Mouse (Mus musculus): ENCODE measurements around the gene Gm14548. TPM values are rescaled to one million over a fixed set of nuclear protein-coding genes. Genes with fewer than 3 reads are reported as not detected.

Gm14548 gene
- polyA plus RNA-seq (2015; fragmentation: Illumina TruSeq; extraction: RNeasy Lipid Tissue Mini Kit (QIAGEN cat#74804); ENCODE audit: low read depth, low replicate concordance) = not detected

DNA sequence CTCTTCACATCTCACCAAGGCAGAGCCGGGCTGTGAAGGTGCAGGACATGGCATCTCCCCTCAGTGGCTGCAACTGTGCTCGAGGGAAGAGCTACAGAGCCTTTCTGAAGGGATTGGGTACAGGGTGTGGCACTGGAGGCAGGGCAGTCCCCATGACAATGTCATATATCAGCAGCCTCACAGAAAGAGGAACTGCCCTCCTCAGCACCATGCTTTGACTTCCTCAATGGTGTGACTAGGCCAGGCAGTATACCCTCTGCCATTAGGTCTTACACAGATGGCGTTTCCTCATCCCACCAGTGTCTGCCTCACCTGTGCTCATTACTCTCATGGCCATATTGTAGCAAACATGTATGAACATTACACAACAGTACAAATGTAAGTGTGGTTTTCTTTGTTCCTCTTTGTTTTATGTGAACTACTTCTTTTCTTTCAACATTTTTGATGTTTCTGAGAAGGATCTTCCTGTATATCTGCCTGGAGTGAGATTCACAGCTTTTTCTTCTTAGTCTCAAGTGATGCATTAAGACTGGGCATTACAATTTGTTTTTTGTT is at the start of gene Gm14548:
TSS of gene Gm14548 (minus strand) at position 85 of the 555 bp plus-strand sequence.

GRCm38 (mm10) chr7:3915387-3915786 is 17.5 kb upstream of the Gm14548 start, which contains the start of gene Lilra6:
Gene Lilra6 (minus strand): TSS chr7:3915503.

DNA sequence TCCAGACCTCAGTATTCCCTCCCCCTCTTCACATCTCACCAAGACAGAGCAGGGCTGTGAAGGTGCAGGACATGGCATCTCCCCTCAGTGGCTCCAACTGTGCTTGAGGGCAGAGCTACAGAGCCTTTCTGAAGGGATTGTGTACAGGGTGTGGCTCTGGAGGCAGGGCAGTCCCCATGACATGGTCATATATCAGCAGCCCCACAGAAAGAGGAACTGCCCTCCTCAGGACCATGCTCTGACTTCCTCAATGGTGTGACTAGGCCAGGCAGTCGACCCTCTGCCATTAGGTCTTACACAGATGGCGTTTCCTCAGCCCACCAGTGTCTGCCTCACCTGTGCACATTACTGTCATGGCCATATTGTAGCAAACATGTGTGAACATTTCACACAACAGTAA is 53.0 kb downstream of the Gm14548 start, which contains the start of gene Pira2:
TSS of gene Pira2 (minus strand) at position 101 of the 400 bp plus-strand sequence.

Other genes starting within 250 kb of the Gm14548 start
- 7.5 TPM for gene Leng1, start 232.3 kb downstream of the Gm14548 start, polyA plus RNA-seq (2015; fragmentation: Illumina TruSeq; extraction: RNeasy Lipid Tissue Mini Kit (QIAGEN cat#74804); ENCODE audit: low read depth, low replicate concordance)
- 8.5 TPM for gene Tmc4, start 220.6 kb downstream of the Gm14548 start, polyA plus RNA-seq (2015; fragmentation: Illumina TruSeq; extraction: RNeasy Lipid Tissue Mini Kit (QIAGEN cat#74804); ENCODE audit: low read depth, low replicate concordance)
- gene Tsen34, start 205.3 kb downstream of the Gm14548 start, polyA plus RNA-seq (2015; fragmentation: Illumina TruSeq; extraction: RNeasy Lipid Tissue Mini Kit (QIAGEN cat#74804); ENCODE audit: low read depth, low replicate concordance) = 86.0 TPM
- gene Mboat7, start 204.6 kb downstream of the Gm14548 start, polyA plus RNA-seq (2015; fragmentation: Illumina TruSeq; extraction: RNeasy Lipid Tissue Mini Kit (QIAGEN cat#74804); ENCODE audit: low read depth, low replicate concordance) = 144 TPM
- gene Rps9, start 194.1 kb downstream of the Gm14548 start, polyA plus RNA-seq (2015; fragmentation: Illumina TruSeq; extraction: RNeasy Lipid Tissue Mini Kit (QIAGEN cat#74804); ENCODE audit: low read depth, low replicate concordance) = 900 TPM
- 0.28 TPM for gene Pirb, start 177.7 kb downstream of the Gm14548 start, polyA plus RNA-seq (2015; fragmentation: Illumina TruSeq; extraction: RNeasy Lipid Tissue Mini Kit (QIAGEN cat#74804); ENCODE audit: low read depth, low replicate concordance)
- gene Gm15448, start 72.4 kb downstream of the Gm14548 start, polyA plus RNA-seq (2015; fragmentation: Illumina TruSeq; extraction: RNeasy Lipid Tissue Mini Kit (QIAGEN cat#74804); ENCODE audit: low read depth, low replicate concordance) = not detected
- gene Pira2, start 53.1 kb downstream of the Gm14548 start, polyA plus RNA-seq (2015; fragmentation: Illumina TruSeq; extraction: RNeasy Lipid Tissue Mini Kit (QIAGEN cat#74804); ENCODE audit: low read depth, low replicate concordance) = not detected
- gene Lilra6, start 17.4 kb upstream of the Gm14548 start, polyA plus RNA-seq (2015; fragmentation: Illumina TruSeq; extraction: RNeasy Lipid Tissue Mini Kit (QIAGEN cat#74804); ENCODE audit: low read depth, low replicate concordance) = not detected
- gene Lair1, start 165.1 kb upstream of the Gm14548 start, polyA plus RNA-seq (2015; fragmentation: Illumina TruSeq; extraction: RNeasy Lipid Tissue Mini Kit (QIAGEN cat#74804); ENCODE audit: low read depth, low replicate concordance) = 9.6 TPM
- gene Ttyh1, start 221.3 kb upstream of the Gm14548 start, polyA plus RNA-seq (2015; fragmentation: Illumina TruSeq; extraction: RNeasy Lipid Tissue Mini Kit (QIAGEN cat#74804); ENCODE audit: low read depth, low replicate concordance) = 555 TPM
- gene Leng8, start 238.9 kb upstream of the Gm14548 start, polyA plus RNA-seq (2015; fragmentation: Illumina TruSeq; extraction: RNeasy Lipid Tissue Mini Kit (QIAGEN cat#74804); ENCODE audit: low read depth, low replicate concordance) = 136 TPM

Measured in brain, adult 10 weeks (tissue).